Mouse (Mus musculus): ENCODE measurements around the gene Gbe1. TPM values are rescaled to one million over a fixed set of nuclear protein-coding genes. Genes with fewer than 3 reads are reported as not detected.
A peak's percentile ranks its signal among the peaks of the same experiment; 100 is the strongest.

Gene Gbe1
- polyA plus RNA-seq, 1 experiment from 2014 or later: 48.1 TPM

- H3K4me3 ChIP-seq: 0 out of 2 replicates have a peak overlapping the region, but pooled peaks have one; percentile 8
- H3K4me2 ChIP-seq: peak overlapping the region; percentile 57
- no peaks in the 10 kb centered on the region for H3K36me3 ChIP-seq
- H3K9ac ChIP-seq: no peak overlapping the region
- H3K9me3 ChIP-seq: no peaks in the 10 kb centered on the region
- H3K4me1 ChIP-seq: 0 out of 2 replicates have a peak, but pooled peaks cover 3% of the 10 kb centered on the region
- 45% methylated on average over 23 of the region's 23 CpGs for WGBS
- no peak for ATAC-seq (ENCODE audit: extremely low read depth, insufficient number of reproducible peaks, low FRiP score, low TSS enrichment)
- no peaks in the 10 kb centered on the region for H3K27me3 ChIP-seq (replicated peaks)
- H3K27ac ChIP-seq (replicated peaks): no peak overlapping the region
These were observed 254.9 kb downstream of the Gbe1 start for GRCm38 (mm10) chr16:70568341-70569265.

GRCm38 (mm10) chr16:70585964-70586363 lies 272.2 kb downstream of the Gbe1 start:
- no peak overlapping the region for H3K4me2 ChIP-seq
- no peak for ATAC-seq (ENCODE audit: extremely low read depth, insufficient number of reproducible peaks, low FRiP score, low TSS enrichment)
- no peaks in the 10 kb centered on the region for H3K36me3 ChIP-seq
- H3K27me3 ChIP-seq (replicated peaks): no peaks in the 10 kb centered on the region
- no peak overlapping the region for H3K9ac ChIP-seq
- no peak overlapping the region for H3K27ac ChIP-seq (replicated peaks)
- H3K9me3 ChIP-seq: no peaks in the 10 kb centered on the region
- H3K4me3 ChIP-seq: no peak overlapping the region
- no CpG with 5 or more reads among the region's 7 CpGs for WGBS
- no peaks in the 10 kb centered on the region for H3K4me1 ChIP-seq

GRCm38 (mm10) chr16:70602326-70602725 lies 288.6 kb downstream of the Gbe1 start:
- no peak for ATAC-seq (ENCODE audit: extremely low read depth, insufficient number of reproducible peaks, low FRiP score, low TSS enrichment)
- Histone ChIP-seq H3K36me3 (no peaks in the 10 kb centered on the region), H3K4me1 (no peaks in the 10 kb centered on the region), H3K9me3 (no peaks in the 10 kb centered on the region), H3K4me3 (no peak overlapping the region), H3K9ac (no peak overlapping the region), H3K27ac (replicated peaks) (no peak overlapping the region), H3K27me3 (replicated peaks) (no peaks in the 10 kb centered on the region), H3K4me2 (no peak overlapping the region)
- 73% methylated on average over 3 of the region's 3 CpGs for WGBS

GRCm38 (mm10) chr16:70608358-70608757 lies 294.6 kb downstream of the Gbe1 start:
- Histone ChIP-seq H3K9ac (no peak overlapping the region), H3K27ac (replicated peaks) (no peak overlapping the region), H3K4me1 (no peaks in the 10 kb centered on the region), H3K27me3 (replicated peaks) (no peaks in the 10 kb centered on the region), H3K36me3 (no peaks in the 10 kb centered on the region), H3K4me2 (no peak overlapping the region), H3K4me3 (no peak overlapping the region), H3K9me3 (0 out of 2 replicates have a peak, but pooled peaks cover 3% of the 10 kb centered on the region)
- ATAC-seq (ENCODE audit: extremely low read depth, insufficient number of reproducible peaks, low FRiP score, low TSS enrichment): no peak
- 75% methylated on average over 2 of the region's 2 CpGs for WGBS

GRCm38 (mm10) chr16:70617691-70618090 lies 303.9 kb downstream of the Gbe1 start:
- H3K9me3 ChIP-seq: no peaks in the 10 kb centered on the region
- no peak overlapping the region for H3K9ac ChIP-seq
- no peak for ATAC-seq (ENCODE audit: extremely low read depth, insufficient number of reproducible peaks, low FRiP score, low TSS enrichment)
- no peaks in the 10 kb centered on the region for H3K27me3 ChIP-seq (replicated peaks)
- no peak overlapping the region for H3K27ac ChIP-seq (replicated peaks)
- H3K4me3 ChIP-seq: no peak overlapping the region
- H3K4me2 ChIP-seq: no peak overlapping the region
- H3K36me3 ChIP-seq: no peaks in the 10 kb centered on the region
- no peaks in the 10 kb centered on the region for H3K4me1 ChIP-seq
- 85% methylated on average over 1 of the region's 1 CpGs for WGBS

GRCm38 (mm10) chr16:70618168-70618567 lies 304.4 kb downstream of the Gbe1 start:
- Histone ChIP-seq H3K27me3 (replicated peaks) (no peaks in the 10 kb centered on the region), H3K9ac (no peak overlapping the region), H3K27ac (replicated peaks) (no peak overlapping the region), H3K36me3 (no peaks in the 10 kb centered on the region), H3K4me3 (no peak overlapping the region), H3K4me1 (no peaks in the 10 kb centered on the region), H3K4me2 (no peak overlapping the region), H3K9me3 (no peaks in the 10 kb centered on the region)
- ATAC-seq (ENCODE audit: extremely low read depth, insufficient number of reproducible peaks, low FRiP score, low TSS enrichment): no peak
- 69% methylated on average over 3 of the region's 3 CpGs for WGBS

Data from heart, embryonic 13.5 days (tissue).